ENCODE assay signal across 8 mouse cellular contexts in the genomic region with DNA sequence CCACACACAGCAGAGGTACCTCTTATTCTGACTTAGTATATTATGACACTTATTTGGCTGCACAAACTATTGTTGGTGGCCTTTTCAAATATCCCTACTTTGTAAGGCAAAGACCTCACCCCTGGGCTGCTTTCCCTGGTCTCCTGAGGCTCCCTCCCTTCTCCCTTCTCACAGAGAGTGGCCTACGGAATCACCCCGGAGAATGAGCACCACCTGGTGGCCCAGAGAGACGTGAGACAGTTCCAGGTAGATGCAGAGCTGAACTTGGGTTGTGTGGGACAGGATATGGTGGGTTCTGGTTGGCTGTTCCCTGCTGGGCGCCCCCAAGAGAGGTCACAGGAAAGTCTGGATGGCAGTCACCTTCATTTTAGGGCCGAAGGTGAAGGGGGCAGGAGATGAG. TPM values are rescaled to one million over a fixed set of nuclear protein-coding genes. Genes with fewer than 3 reads are reported as not detected.
A peak's percentile ranks its signal among the peaks of the same experiment; 100 is the strongest.
DNase-seq lines count a peak whose midpoint lies in the region; TF ChIP-seq lines count a peak whose summit lies in the region.

No protein-coding gene starts in this region.

- intact Hi-C loops in gastrocnemius, adult 2 months (cut with DNase I): loop anchor here (1.0 kb wide), 1 partner anchor 179 kb away; no protein-coding TSS in a partner anchor
- intact Hi-C loops in left cerebral cortex, postnatal 25 days (cut with DNase I): no loop called here

- peak; percentile 67 for TF ChIP-seq CTCF in gastrocnemius, adult 2 months (IDR thresholded peaks at IDR 0.05)

- peak; percentile 32 for DNase-seq in gastrocnemius, adult 18-20 months (ENCODE audit: low spot score)
- no peak for DNase-seq in gastrocnemius, postnatal 25 days
- peak; percentile 5 for DNase-seq in thymus, postnatal 0 days (ENCODE audit: low spot score)
- DNase-seq in thymus, postnatal 36 days: no peak
- DNase-seq in gastrocnemius, adult 2 months: peak; percentile 63
- DNase-seq in left cerebral cortex, postnatal 25 days (ENCODE audit: low spot score in 2 of 2): peak; percentile 58 to 72
- DNase-seq in right cerebral cortex, adult 2 months (ENCODE audit: low spot score in 2 of 2): peak; percentile 66 to 73
- DNase-seq in spleen, adult 12 weeks (ENCODE audit: low spot score): no peak

- no peak overlapping the region for H3K27ac ChIP-seq in gastrocnemius, adult 2 months

- H3K4me3 ChIP-seq in gastrocnemius, adult 2 months: no peak overlapping the region

RNA-seq across cellular contexts. Expression of gene Slc6a2, which starts 37.0 kb away (rescaled TPM):
- under 1 TPM; 0.34 to 0.52 TPM for total RNA-seq in gastrocnemius, adult 18-20 months (2021)
- total RNA-seq in gastrocnemius, postnatal 25 days (2021): under 1 TPM; 0.11 to 0.26 TPM
- 0.06 and 0.27 TPM in 2 replicates for polyA plus RNA-seq in thymus, postnatal 0 days (2015; fragmentation: Nextera tagmentation; extraction: Ambion mirVana)
- under 1 TPM; 0.20 to 0.39 TPM for total RNA-seq in gastrocnemius, adult 2 months (2021)
- under 1 TPM; 0.07 to 0.11 TPM for total RNA-seq in left cerebral cortex, postnatal 25 days (2021)

RNA-seq across cellular contexts. Expression of gene Ces1a, which starts 51.2 kb away (rescaled TPM):
- total RNA-seq in gastrocnemius, adult 18-20 months (2021): not detected
- not detected for total RNA-seq in gastrocnemius, postnatal 25 days (2021)
- polyA plus RNA-seq in thymus, postnatal 0 days (2015; fragmentation: Nextera tagmentation; extraction: Ambion mirVana): 0.25 and 0.26 TPM in 2 replicates
- total RNA-seq in gastrocnemius, adult 2 months (2021): not detected
- total RNA-seq in left cerebral cortex, postnatal 25 days (2021): under 1 TPM; 0.43 to 0.53 TPM

Comparison
In these comparisons a context has a peak if more than half of its experiments do, and no peak if none do; other contexts are left out.
1. DNase-seq: peak in gastrocnemius, adult 18-20 months (single experiment), thymus, postnatal 0 days (single experiment), gastrocnemius, adult 2 months (single experiment), left cerebral cortex, postnatal 25 days (2 of 2) and right cerebral cortex, adult 2 months (2 of 2); none in gastrocnemius, postnatal 25 days (single experiment), thymus, postnatal 36 days (0 of 2) and spleen, adult 12 weeks (single experiment).